Mouse (Mus musculus): ENCODE data around the gene Syngr3. TPM values are rescaled to one million over a fixed set of nuclear protein-coding genes. Genes with fewer than 3 reads are reported as not detected.

Syngr3 gene
- total and polyA plus RNA-seq, 3 experiments: 0.15 to 0.68 TPM; not detected in 1

- H3K79me2 ChIP-seq (ENCODE audit: control insufficient read depth, insufficient read depth, low read length, poor library complexity): peaks cover 20% of the 10 kb centered on the region
- TF ChIP-seq HCFC1 (IDR thresholded peaks at IDR 0.05; ENCODE audit: low read depth, low read length): no peak
- TF ChIP-seq RAD21 (IDR thresholded peaks at IDR 0.05; ENCODE audit: low read depth, low read length): no peak
- no peak for TF ChIP-seq TBP (IDR thresholded peaks at IDR 0.05; ENCODE audit: low read depth, low read length)
- TF ChIP-seq CHD2 (IDR thresholded peaks at IDR 0.05; ENCODE audit: low read length): no peak
- TF ChIP-seq ELF1 (IDR thresholded peaks at IDR 0.05; ENCODE audit: low read depth, low read length): no peak
- no peak for TF ChIP-seq CHD1 (IDR thresholded peaks at IDR 0.05; ENCODE audit: low read depth, low read length)
- no peak for TF ChIP-seq MAZ (IDR thresholded peaks at IDR 0.05; ENCODE audit: low read depth, low read length)
- TF ChIP-seq SMC3 (IDR thresholded peaks at IDR 0.05; ENCODE audit: low read depth, low read length): no peak
- no peak for TF ChIP-seq RCOR1 (IDR thresholded peaks at IDR 0.05; ENCODE audit: low read depth, low read length)
- no peak for TF ChIP-seq E2F4 (IDR thresholded peaks at IDR 0.05; ENCODE audit: borderline replicate concordance, low read depth, low read length)
- TF ChIP-seq UBTF (IDR thresholded peaks at IDR 0.05; ENCODE audit: borderline replicate concordance, insufficient read depth, low read depth, low read length): no peak
- TF ChIP-seq JUND (IDR thresholded peaks at IDR 0.05; ENCODE audit: low read depth, low read length): no peak
- TF ChIP-seq ZKSCAN1 (IDR thresholded peaks at IDR 0.05; ENCODE audit: low read depth, low read length): no peak
- TF ChIP-seq POLR2AphosphoS2 (IDR thresholded peaks at IDR 0.05; ENCODE audit: low read length): no peak
- TF ChIP-seq USF2 (IDR thresholded peaks at IDR 0.05; ENCODE audit: borderline replicate concordance in 1 of 2, insufficient read depth in 1 of 2, low read depth in 1 of 2, low read length in 2 of 2): no peak
- no peaks in the 10 kb centered on the region for H3K9me3 ChIP-seq (replicated peaks; ENCODE audit: insufficient read depth, low read length)
- no peak for DNase-seq (ENCODE audit: low read depth, low spot score)
- peaks cover 0 to 7% of the 10 kb centered on the region in 2 experiments; a peak in 1 of 4 replicates for H3K4me1 ChIP-seq (ENCODE audit: control insufficient read depth in 1 of 2, insufficient read depth in 2 of 2, low read length in 2 of 2)
- H3K4me3 ChIP-seq (ENCODE audit: control insufficient read depth in 1 of 2, insufficient read depth in 1 of 2, low read depth in 2 of 2, low read length in 2 of 2): no peak overlapping the region
- no peak overlapping the region for H3K27ac ChIP-seq (ENCODE audit: control insufficient read depth, low read depth, low read length)
- peaks cover 0 to 5% of the 10 kb centered on the region in 2 experiments; a peak in 2 of 4 replicates for H3K36me3 ChIP-seq (ENCODE audit: control insufficient read depth in 1 of 2, insufficient read depth in 2 of 2, low read length in 2 of 2)
- H3K9ac ChIP-seq (ENCODE audit: control insufficient read depth, low read depth, low read length, poor library complexity, severe bottlenecking): no peak overlapping the region
- H3K27me3 ChIP-seq (ENCODE audit: control insufficient read depth in 1 of 2, insufficient read depth in 2 of 2, low read length in 2 of 2): no peaks in the 10 kb centered on the region
Observed at GRCm38 (mm10) chr17:24715556-24715955, 25.8 kb upstream of the Syngr3 start.

- Histone ChIP-seq H3K79me2 (ENCODE audit: control insufficient read depth, insufficient read depth, low read length, poor library complexity) (peaks cover 7% of the 10 kb centered on the region), H3K4me1 (ENCODE audit: control insufficient read depth in 1 of 2, insufficient read depth in 2 of 2, low read length in 2 of 2) (peaks cover 0 to 2% of the 10 kb centered on the region in 2 experiments; a peak in 1 of 4 replicates), H3K27ac (ENCODE audit: control insufficient read depth, low read depth, low read length) (no peak overlapping the region), H3K4me3 (ENCODE audit: control insufficient read depth in 1 of 2, insufficient read depth in 1 of 2, low read depth in 2 of 2, low read length in 2 of 2) (peak overlapping the region in 1 of 2 experiments; percentile 2; a peak in 1 of 4 replicates), H3K9ac (ENCODE audit: control insufficient read depth, low read depth, low read length, poor library complexity, severe bottlenecking) (no peak overlapping the region), H3K9me3 (replicated peaks; ENCODE audit: insufficient read depth, low read length) (no peaks in the 10 kb centered on the region), H3K27me3 (ENCODE audit: control insufficient read depth in 1 of 2, insufficient read depth in 2 of 2, low read length in 2 of 2) (no peaks in the 10 kb centered on the region), H3K36me3 (ENCODE audit: control insufficient read depth in 1 of 2, insufficient read depth in 2 of 2, low read length in 2 of 2) (peaks cover 0 to 5% of the 10 kb centered on the region in 2 experiments; a peak in 2 of 4 replicates)
- DNase-seq (ENCODE audit: low read depth, low spot score): peak; percentile 76
- TF ChIP-seq POLR2AphosphoS2 (IDR thresholded peaks at IDR 0.05; ENCODE audit: low read length): no peak
- TF ChIP-seq MAX (IDR thresholded peaks at IDR 0.05; ENCODE audit: low read length): no peak
- no peak for TF ChIP-seq TCF12 (IDR thresholded peaks at IDR 0.05; ENCODE audit: low read depth, low read length)
- TF ChIP-seq ZNF384 (IDR thresholded peaks at IDR 0.05; ENCODE audit: low read depth, low read length): 0 out of 2 replicates have a peak, but pooled peaks have one; percentile 22
- no peak for TF ChIP-seq POLR2A (IDR thresholded peaks at IDR 0.05; ENCODE audit: control insufficient read depth in 1 of 2, insufficient read depth in 1 of 2, low read depth in 1 of 2, low read length in 2 of 2, poor library complexity in 1 of 2)
Observed at GRCm38 (mm10) chr17:24708646-24709045, 18.9 kb upstream of the Syngr3 start.
